Mouse (Mus musculus): ENCODE results near the gene Ppm1f.

DNA sequence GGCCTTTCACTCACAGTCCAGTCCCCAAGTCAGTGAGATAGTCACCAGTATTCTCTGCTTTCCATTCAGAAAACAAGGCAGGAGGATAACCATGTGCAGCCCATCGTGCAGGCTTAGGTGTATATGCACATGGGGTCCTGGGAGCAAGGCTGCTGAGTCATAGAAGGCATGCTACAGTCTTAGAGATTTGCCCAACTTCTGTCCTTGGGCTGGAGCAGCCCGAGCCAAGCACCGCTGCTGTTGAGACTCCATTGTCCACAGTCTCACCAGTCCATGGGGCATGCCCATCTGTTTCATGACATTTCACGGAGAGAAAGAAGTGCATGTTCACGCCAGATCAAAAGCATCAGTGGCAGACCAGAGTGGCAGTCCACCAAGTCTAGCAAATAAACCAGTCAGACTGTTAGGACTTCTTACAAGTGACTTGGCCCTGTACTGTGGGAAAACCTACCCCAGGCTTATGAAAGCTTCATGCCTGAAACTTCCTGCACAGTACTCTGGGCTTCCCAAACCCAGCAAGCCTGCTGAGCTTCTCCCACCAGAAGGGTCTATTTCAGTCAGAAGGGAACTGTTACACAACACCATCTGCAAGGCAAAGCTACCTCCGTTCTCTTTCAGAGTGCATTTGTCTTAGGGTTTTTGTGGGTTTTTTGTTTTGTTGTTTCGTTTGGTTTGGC is 22.3 kb downstream of the Ppm1f start:
- TF ChIP-seq GATA1 (IDR thresholded peaks at IDR 0.05; ENCODE audit: borderline replicate concordance, low read length), result no peak
- no peak for TF ChIP-seq FLI1 (IDR thresholded peaks at IDR 0.05; ENCODE audit: low read length)
